Mouse (Mus musculus) ES-E14 (cell line): ENCODE data around the gene Atp8a1. TPM values are rescaled to one million over a fixed set of nuclear protein-coding genes. Genes with fewer than 3 reads are reported as not detected.

Experiments used
- DNase-seq: peaks from one replicate; pipeline ENCODE4 v3.0.0-alpha.2; 2013; ENCODE audit warnings: low read depth, low spot score
- H3K27ac ChIP-seq: 2 replicates; pipeline ENCODE4 v1.5.1; 2012; ENCODE audit warnings: low read depth, mild to moderate bottlenecking, low read length, moderate library complexity, mixed read lengths; ENCODE audit not compliant: poor library complexity, insufficient read depth, severe bottlenecking
- H3K36me3 ChIP-seq: 2 replicates; pipeline ENCODE4 v1.6.1; 2012; ENCODE audit warnings: mild to moderate bottlenecking, low read length, moderate library complexity, mixed read lengths; ENCODE audit not compliant: control insufficient read depth, poor library complexity, insufficient read depth, severe bottlenecking
- H3K4me1 ChIP-seq, 2 experiments: fragments of 150-350 bp in 1 of 2; sonication (generic) in 1 of 2; 2 replicates each; pipeline ENCODE4 v1.6.1; 2012; ENCODE audit warnings: low read length in 2 of 2, mild to moderate bottlenecking in 1 of 2, mixed read lengths in 1 of 2; ENCODE audit not compliant: control insufficient read depth in 2 of 2, insufficient read depth in 2 of 2, poor library complexity in 1 of 2
- H3K4me3 ChIP-seq, 2 experiments: fragments of 150-350 bp in 1 of 2; sonication (generic) in 1 of 2; 2 replicates each; pipeline ENCODE4 v1.5.1; 2012; ENCODE audit warnings: low read length in 2 of 2, low read depth in 1 of 2, mild to moderate bottlenecking in 1 of 2, mixed read lengths in 1 of 2; ENCODE audit not compliant: insufficient read depth in 1 of 2, poor library complexity in 1 of 2, severe bottlenecking in 1 of 2
- H3K9ac ChIP-seq: 2 replicates; pipeline ENCODE4 v1.6.1; 2012; ENCODE audit warnings: low read depth, mild to moderate bottlenecking, low read length, mixed read lengths; ENCODE audit not compliant: poor library complexity, insufficient read depth, severe bottlenecking
- H3K9me3 ChIP-seq: fragments of 150-350 bp; sonication (generic); 2 replicates; pipeline ENCODE4 v1.6.1; 2012; ENCODE audit warnings: low read depth, mild to moderate bottlenecking, low read length; ENCODE audit not compliant: control insufficient read depth, insufficient read depth
- CHD2 ChIP-seq: IDR thresholded peaks from 2 replicates; pipeline ENCODE4 v1.6.1; 2014; ENCODE audit warnings: mild to moderate bottlenecking, low read depth, low read length, inconsistent platforms
- HCFC1 ChIP-seq: IDR thresholded peaks from 2 replicates; pipeline ENCODE4 v1.6.1; 2012; ENCODE audit warnings: low read length, inconsistent platforms, borderline replicate concordance; ENCODE audit not compliant: insufficient read depth
- MAFK ChIP-seq: IDR thresholded peaks from 2 replicates; pipeline ENCODE4 v1.6.1; 2014; ENCODE audit warnings: mild to moderate bottlenecking, low read depth, low read length, inconsistent platforms; ENCODE audit not compliant: insufficient read depth
- ZC3H11A ChIP-seq: IDR thresholded peaks from 2 replicates; pipeline ENCODE4 v1.6.1; 2012; ENCODE audit warnings: low read depth, mild to moderate bottlenecking, inconsistent platforms, low read length, borderline replicate concordance
- ZNF384 ChIP-seq: IDR thresholded peaks from 2 replicates; pipeline ENCODE4 v1.6.1; 2012; ENCODE audit warnings: low read depth, low read length, inconsistent platforms
- in situ Hi-C, 2 experiments: fragments of 600-800 bp; cut with MboI; formaldehyde crosslinking; loops; one replicate each; pipeline ENCODE4 v1.15.1; 2025; ENCODE audit warnings: low sequenced_read_pairs in 2 of 2, inconsistent platforms in 1 of 2; ENCODE audit not compliant: unreplicated experiment in 2 of 2
- total RNA-seq: library from RNA; depleted of rRNA; stranded (reverse); fragments of 300-350 nt; gene quantifications from 2 replicates; pipeline ENCODE4 v1.2.3, GENCODE M21; 2012

Gene Atp8a1
- total RNA-seq, 1 experiment: 13.7 TPM

GRCm38 (mm10) chr5:67738133-67738532 lies 109.1 kb downstream of the Atp8a1 start:
- no peak for DNase-seq
- Histone ChIP-seq H3K36me3 (no peaks in the 10 kb centered on the region), H3K27ac (no peak overlapping the region), H3K9ac (no peak overlapping the region), H3K4me3 (no peak overlapping the region), H3K4me1 (no peaks in the 10 kb centered on the region), H3K9me3 (no peaks in the 10 kb centered on the region)
- in situ Hi-C loops: loop anchor here in 1 of 2 experiments (25.0 kb wide), 1 partner anchor 201 kb away; no protein-coding TSS in a partner anchor
- no peak for TF ChIP-seq ZC3H11A
- no peak for TF ChIP-seq CHD2
- no peak for TF ChIP-seq HCFC1
- no peak for TF ChIP-seq ZNF384
- no peak for TF ChIP-seq MAFK

GRCm38 (mm10) chr5:67735771-67736170 lies 111.5 kb downstream of the Atp8a1 start:
- no peaks in the 10 kb centered on the region for H3K36me3 ChIP-seq
- no peak overlapping the region for H3K4me3 ChIP-seq
- in situ Hi-C loops: loop anchor here in 1 of 2 experiments (25.0 kb wide), 1 partner anchor 198 kb away; no protein-coding TSS in a partner anchor
- no peak overlapping the region for H3K27ac ChIP-seq
- no peaks in the 10 kb centered on the region for H3K4me1 ChIP-seq
- H3K9me3 ChIP-seq: no peaks in the 10 kb centered on the region
- TF ChIP-seq ZNF384 (no peak), ZC3H11A (no peak), CHD2 (no peak), MAFK (no peak), HCFC1 (no peak)
- no peak for DNase-seq
- no peak overlapping the region for H3K9ac ChIP-seq

DNA sequence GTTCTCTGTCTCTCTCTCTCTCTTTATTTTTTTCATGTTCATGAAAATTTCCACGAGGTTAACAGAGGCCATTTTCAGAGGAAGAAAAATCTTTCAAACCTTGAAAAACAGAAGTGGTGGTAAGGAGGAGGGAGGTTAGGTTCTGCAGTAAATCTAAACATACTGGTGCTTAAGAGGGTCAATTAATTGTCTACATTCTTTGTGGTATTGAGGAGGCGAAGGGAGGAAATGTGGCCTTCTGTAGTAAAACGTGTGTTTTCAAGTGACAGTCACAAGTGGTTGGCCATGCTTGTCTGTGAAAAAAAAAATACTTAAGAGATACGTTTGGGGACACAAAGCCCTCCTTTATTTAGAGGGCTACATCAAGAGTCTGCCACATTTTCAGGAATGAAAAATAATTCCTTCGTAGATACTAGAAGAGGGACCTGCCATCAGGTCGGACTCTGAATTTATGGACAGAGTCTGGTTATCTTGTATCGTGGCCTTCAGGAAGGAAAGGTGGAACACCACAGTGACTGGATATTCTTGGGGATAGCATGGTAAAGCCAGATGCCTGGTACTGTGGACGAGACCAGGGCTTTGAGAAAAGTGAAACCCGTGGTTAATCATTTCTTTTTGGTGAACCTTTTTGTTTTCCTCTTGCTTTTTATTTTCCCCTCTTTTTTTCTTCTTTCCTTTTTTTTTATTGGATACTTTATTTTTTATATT lies 113.5 kb downstream of the Atp8a1 start:
- Histone ChIP-seq H3K9ac (no peak overlapping the region), H3K4me3 (no peak overlapping the region), H3K36me3 (no peaks in the 10 kb centered on the region), H3K9me3 (no peaks in the 10 kb centered on the region), H3K4me1 (no peaks in the 10 kb centered on the region), H3K27ac (no peak overlapping the region)
- TF ChIP-seq ZNF384: no peak
- TF ChIP-seq MAFK: no peak
- no peak for TF ChIP-seq HCFC1
- no peak for TF ChIP-seq ZC3H11A
- TF ChIP-seq CHD2: no peak
- DNase-seq: no peak
- in situ Hi-C loops: loop anchor here in 1 of 2 experiments (25.0 kb wide), 1 partner anchor 196 kb away; no protein-coding TSS in a partner anchor

GRCm38 (mm10) chr5:67733150-67733549 lies 114.1 kb downstream of the Atp8a1 start:
- no peak for DNase-seq
- Histone ChIP-seq H3K9ac (no peak overlapping the region), H3K27ac (no peak overlapping the region), H3K36me3 (no peaks in the 10 kb centered on the region), H3K4me3 (no peak overlapping the region), H3K4me1 (no peaks in the 10 kb centered on the region), H3K9me3 (no peaks in the 10 kb centered on the region)
- TF ChIP-seq ZNF384 (no peak), CHD2 (no peak), ZC3H11A (no peak), HCFC1 (no peak), MAFK (no peak)
- in situ Hi-C loops: loop anchor here in 1 of 2 experiments (25.0 kb wide), 1 partner anchor 196 kb away; no protein-coding TSS in a partner anchor
